Mouse (Mus musculus) C2C12 (cell line): Measurements from ENCODE around the gene Gm49661.

Experiments used
- CTCF ChIP-seq: IDR thresholded peaks from one replicate; pipeline ENCODE4 v1.5.1; 2011; ENCODE audit not compliant: control insufficient read depth, insufficient read depth, insufficient read length
- MAX ChIP-seq: IDR thresholded peaks from one replicate; pipeline ENCODE4 v1.6.1; 2011; ENCODE audit warnings: mild to moderate bottlenecking, control low read depth
- MYOD1 ChIP-seq: IDR thresholded peaks from one replicate; pipeline ENCODE4 v1.6.1; 2011; ENCODE audit warnings: low read depth; ENCODE audit not compliant: control insufficient read depth, insufficient read length
- USF1 ChIP-seq: IDR thresholded peaks from one replicate; pipeline ENCODE4 v1.6.1; 2011; ENCODE audit warnings: low read depth, mild to moderate bottlenecking, control low read depth, moderate library complexity

DNA sequence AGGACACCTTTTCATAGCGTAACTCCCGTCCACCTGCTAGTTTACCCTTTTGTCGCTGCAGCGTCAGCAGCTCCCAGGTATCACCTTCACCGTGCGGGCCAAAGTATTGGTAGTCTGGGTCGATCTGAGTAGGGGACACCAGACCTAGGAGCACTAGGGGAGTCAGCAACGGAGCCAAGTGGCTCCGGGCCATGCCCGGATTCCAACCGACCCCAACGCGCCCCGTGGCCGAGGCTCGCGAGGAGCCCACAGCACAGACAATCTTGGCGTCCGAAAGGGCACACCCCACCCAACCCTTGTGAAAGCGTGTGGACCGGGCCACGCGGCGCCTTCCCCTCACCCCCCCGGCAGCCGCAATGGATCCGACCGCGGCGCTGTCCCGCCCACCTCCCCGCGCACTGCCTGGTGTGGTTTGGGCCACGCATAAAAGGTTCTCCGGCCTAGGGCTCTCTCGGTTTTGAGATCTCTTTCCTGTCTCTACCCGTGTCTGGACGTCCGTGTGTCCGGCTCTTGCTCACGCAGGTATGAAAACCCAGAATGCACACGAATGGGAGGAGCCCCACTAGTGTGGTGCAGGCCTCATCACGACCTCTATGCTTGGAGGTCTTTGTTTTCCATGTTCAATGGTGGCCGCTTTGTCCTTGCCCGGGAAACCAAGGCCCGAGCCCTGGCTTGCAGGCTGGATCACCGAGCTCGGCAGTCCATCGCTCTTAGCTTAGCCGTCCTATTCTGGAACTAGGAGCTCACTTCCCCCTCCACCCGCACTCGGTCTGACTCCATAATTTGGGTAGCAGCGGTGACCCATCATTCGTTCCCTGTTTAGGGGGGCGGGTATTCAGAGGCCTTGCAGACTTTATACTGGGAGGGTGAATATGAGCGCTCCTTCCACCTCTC lies at the start of gene Gm49661, which contains the start of the genes Prdx2 and Rnaseh2a:
- no peak for TF ChIP-seq CTCF
- peak; percentile 37 for TF ChIP-seq MAX
- no peak for TF ChIP-seq MYOD1
- no peak for TF ChIP-seq USF1
